Mouse (Mus musculus) spleen, postnatal 10 days (tissue): ENCODE results near the gene Rapgef5.

ENCODE experiments used
- DNase-seq, 2 experiments: peaks; one replicate each; pipeline ENCODE4 v3.0.0; 2021 to 2022; ENCODE audit warnings: low spot score in 2 of 2

The Rapgef5 gene

GRCm38 (mm10) chr12:117528509-117529145, 12.3 kb downstream of the Rapgef5 start:
- DNase-seq = no peak

- no peak for DNase-seq
Observed at GRCm38 (mm10) chr12:117531106-117531505, 14.8 kb downstream of the Rapgef5 start.

GRCm38 (mm10) chr12:117533176-117534086, 17.2 kb downstream of the Rapgef5 start:
- DNase-seq = peak; percentile 20 to 59

GRCm38 (mm10) chr12:117534087-117534751, 17.9 kb downstream of the Rapgef5 start:
- DNase-seq = peak; percentile 27 to 29

- DNase-seq = no peak
Observed at GRCm38 (mm10) chr12:117540352-117540751, 24.1 kb downstream of the Rapgef5 start.

- no peak for DNase-seq
Observed at GRCm38 (mm10) chr12:117545277-117545676, 29.0 kb downstream of the Rapgef5 start.

GRCm38 (mm10) chr12:117553353-117553752, 37.1 kb downstream of the Rapgef5 start:
- DNase-seq = no peak

GRCm38 (mm10) chr12:117554612-117555063, 38.4 kb downstream of the Rapgef5 start:
- no peak for DNase-seq

GRCm38 (mm10) chr12:117560450-117560849, 44.2 kb downstream of the Rapgef5 start:
- peak in 1 of 2 experiments; percentile 32 for DNase-seq

GRCm38 (mm10) chr12:117561411-117562059, 45.3 kb downstream of the Rapgef5 start:
- DNase-seq = no peak

- DNase-seq = no peak
Observed at GRCm38 (mm10) chr12:117562085-117562484, 45.8 kb downstream of the Rapgef5 start.

- no peak for DNase-seq
Observed at GRCm38 (mm10) chr12:117563859-117564258, 47.6 kb downstream of the Rapgef5 start.

- no peak for DNase-seq
Observed at GRCm38 (mm10) chr12:117566298-117566697, 50.0 kb downstream of the Rapgef5 start.

GRCm38 (mm10) chr12:117569671-117570070, 53.4 kb downstream of the Rapgef5 start:
- DNase-seq = no peak

- DNase-seq = no peak
Observed at GRCm38 (mm10) chr12:117584256-117584655, 68.0 kb downstream of the Rapgef5 start.

GRCm38 (mm10) chr12:117585390-117585789, 69.1 kb downstream of the Rapgef5 start:
- no peak for DNase-seq

- DNase-seq = peak; percentile 11 to 71
Observed at GRCm38 (mm10) chr12:117586124-117586523, 69.8 kb downstream of the Rapgef5 start.

GRCm38 (mm10) chr12:117589186-117589585, 72.9 kb downstream of the Rapgef5 start:
- no peak for DNase-seq

- DNase-seq = no peak
Observed at GRCm38 (mm10) chr12:117592019-117592418, 75.7 kb downstream of the Rapgef5 start.

- no peak for DNase-seq
Observed at GRCm38 (mm10) chr12:117592583-117592982, 76.3 kb downstream of the Rapgef5 start.

GRCm38 (mm10) chr12:117595179-117595578, 78.9 kb downstream of the Rapgef5 start:
- DNase-seq = no peak

GRCm38 (mm10) chr12:117598190-117598589, 81.9 kb downstream of the Rapgef5 start:
- DNase-seq = no peak
